Mouse (Mus musculus) stomach, embryonic 16.5 days (tissue): ENCODE results near the gene Mybbp1a. TPM values are rescaled to one million over a fixed set of nuclear protein-coding genes. Genes with fewer than 3 reads are reported as not detected.

Source experiments
- ATAC-seq: fragments of 200-750 bp; cut with Nextera tagmentation; 2 replicates; pipeline ENCODE4 v1.8.0; 2017; ENCODE audit warnings: moderate number of reproducible peaks, moderate TSS enrichment; ENCODE audit not compliant: insufficient read depth, low FRiP score
- H3K27ac ChIP-seq: fragments of 300-500 bp; sonication (generic); 2 replicates; pipeline ENCODE4 v1.5.1; 2014; ENCODE audit warnings: low read length
- H3K27me3 ChIP-seq: fragments of 300-500 bp; sonication (generic); 2 replicates; pipeline ENCODE4 v1.6.1; 2014; ENCODE audit warnings: low read length, control low read depth, mixed read lengths; ENCODE audit not compliant: control insufficient read depth, insufficient read depth
- H3K36me3 ChIP-seq: fragments of 300-500 bp; sonication (generic); 2 replicates; pipeline ENCODE4 v1.6.1; 2014; ENCODE audit warnings: low read length; ENCODE audit not compliant: control insufficient read depth, insufficient read depth
- H3K4me1 ChIP-seq: fragments of 300-500 bp; sonication (generic); 2 replicates; pipeline ENCODE4 v1.6.1; 2014; ENCODE audit warnings: low read length, control low read depth, mixed read lengths; ENCODE audit not compliant: control insufficient read depth, insufficient read depth
- H3K4me2 ChIP-seq: fragments of 300-500 bp; sonication (generic); 2 replicates; pipeline ENCODE4 v1.6.1; 2014; ENCODE audit warnings: low read depth, low read length, mixed read lengths
- H3K4me3 ChIP-seq: fragments of 300-500 bp; sonication (generic); replicated peaks from 2 replicates; pipeline ENCODE4 v1.5.1; 2014; ENCODE audit warnings: mild to moderate bottlenecking, low read length
- H3K9ac ChIP-seq: fragments of 300-500 bp; sonication (generic); 2 replicates; pipeline ENCODE4 v1.6.1; 2014; ENCODE audit warnings: low read length
- H3K9me3 ChIP-seq: fragments of 300-500 bp; sonication (generic); replicated peaks from 2 replicates; pipeline ENCODE4 v1.6.1; 2016; ENCODE audit warnings: low read length, control low read depth; ENCODE audit not compliant: control insufficient read depth
- WGBS: fragments of 180-500 bp; shearing (Covaris S2); extraction: QIAGEN DNeasy Blood & Tissue Kit; methylation state at CpG from one replicate; pipeline ENCODE4 v1.1.7; 2014; 5-methylcytosine and 5-hydroxymethylcytosine counted together
- polyA plus RNA-seq: library from polyadenylated mRNA; unstranded; fragments of >200 nt; fragmentation: Nextera tagmentation; extraction: Ambion mirVana; gene quantifications from 2 replicates; pipeline ENCODE4 v1.2.1, GENCODE M21; 2015

Gene Mybbp1a
- polyA plus RNA-seq, 1 experiment from 2014 or later: 117 TPM

DNA sequence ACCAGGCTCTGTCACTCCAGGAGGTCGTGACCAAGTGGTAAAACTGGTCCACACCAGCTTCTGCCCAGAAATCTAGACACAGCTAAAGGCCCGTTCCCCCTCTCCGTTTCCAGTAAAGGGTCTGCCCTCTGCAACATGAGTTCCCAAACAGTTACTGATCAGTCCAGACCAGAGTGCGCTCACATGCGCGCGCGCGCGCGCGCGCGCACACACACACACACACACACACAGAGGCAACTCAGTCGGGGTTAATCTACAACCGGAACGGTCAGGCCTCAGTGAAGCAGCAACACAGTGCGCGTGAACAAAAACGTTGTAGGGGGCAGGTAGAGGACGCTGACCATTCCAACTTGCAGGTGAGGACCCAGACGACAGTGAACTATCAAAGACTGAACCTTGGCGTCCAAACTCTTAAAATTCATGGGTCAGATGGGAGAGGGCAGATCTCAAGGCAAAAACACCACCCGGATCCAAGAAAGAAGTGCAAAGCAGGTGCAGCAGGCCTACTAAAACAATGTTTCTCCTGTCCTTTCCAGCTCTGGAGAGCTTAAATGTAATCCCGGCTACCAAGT lies 30.5 kb upstream of the Mybbp1a start:
- ATAC-seq: no peak
- H3K9ac ChIP-seq: peak overlapping the region; percentile 84
- peaks cover 54% of the 10 kb centered on the region for H3K4me1 ChIP-seq
- H3K9me3 ChIP-seq: no peaks in the 10 kb centered on the region
- H3K27me3 ChIP-seq: no peaks in the 10 kb centered on the region
- H3K36me3 ChIP-seq: no peaks in the 10 kb centered on the region
- peak overlapping the region; percentile 95 for H3K4me2 ChIP-seq
- H3K27ac ChIP-seq: peak overlapping the region; percentile 87
- peak overlapping the region; percentile 82 for H3K4me3 ChIP-seq
- 3% methylated on average over 25 of the region's 25 CpGs for WGBS

DNA sequence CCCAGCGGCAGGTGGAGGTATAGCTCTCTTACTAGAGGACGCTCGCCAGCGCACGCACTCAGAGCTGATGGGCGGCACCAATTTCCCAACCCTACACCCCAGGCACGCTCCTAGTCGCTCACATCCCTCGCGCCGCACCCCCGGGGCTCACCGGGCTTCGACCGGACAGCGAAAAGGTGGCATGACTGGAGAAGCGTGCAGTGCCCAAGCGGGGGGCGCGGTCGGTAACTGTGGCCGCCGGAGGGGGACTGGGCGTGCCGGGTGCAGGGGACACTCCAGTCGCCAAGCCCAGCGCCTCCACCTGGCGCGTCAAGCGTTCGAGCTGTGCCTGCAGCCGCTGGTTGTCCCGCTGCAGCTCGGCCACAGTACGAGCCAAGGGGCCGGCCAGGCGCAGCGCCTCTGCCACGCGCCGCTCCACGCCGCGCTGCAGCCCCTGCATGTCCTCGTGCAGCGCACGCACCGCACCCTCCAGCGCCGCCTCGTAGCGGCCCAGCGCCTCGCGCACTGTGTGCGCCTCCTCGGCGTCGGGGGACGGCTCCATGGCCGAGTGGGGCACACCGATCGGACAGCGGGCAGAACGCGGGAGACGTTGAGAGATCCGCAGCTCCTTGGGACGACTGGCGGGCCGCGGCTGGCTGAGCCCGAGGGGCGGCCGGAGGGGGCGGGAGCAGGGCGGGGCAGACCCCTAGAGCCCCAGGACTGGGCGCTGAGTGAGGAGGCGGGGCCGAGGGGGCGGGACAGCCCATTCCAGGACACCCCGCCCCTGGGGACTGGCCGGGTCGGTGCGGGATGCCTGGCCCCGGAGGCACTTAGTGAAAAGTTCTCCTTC lies 29.8 kb upstream of the Mybbp1a start, which contains the start of gene Smtnl2:
Smtnl2 (minus strand) TSS at position 621 of the 829 bp plus-strand sequence.
- under 1% methylated on average over 85 of the region's 86 CpGs for WGBS
- ATAC-seq: peak; percentile 95
- peak within 1 kb of the TSS; percentile 95 for H3K4me2 ChIP-seq
- no peaks in the 10 kb centered on the region for H3K27me3 ChIP-seq
- H3K4me3 ChIP-seq: peak within 1 kb of the TSS; percentile 82
- H3K9me3 ChIP-seq: no peaks in the 10 kb centered on the region
- H3K36me3 ChIP-seq: no peaks in the 10 kb centered on the region
- peak within 1 kb of the TSS; percentile 84 for H3K9ac ChIP-seq
- H3K4me1 ChIP-seq: peaks cover 49% of the 10 kb centered on the region
- peak within 1 kb of the TSS; percentile 87 for H3K27ac ChIP-seq

DNA sequence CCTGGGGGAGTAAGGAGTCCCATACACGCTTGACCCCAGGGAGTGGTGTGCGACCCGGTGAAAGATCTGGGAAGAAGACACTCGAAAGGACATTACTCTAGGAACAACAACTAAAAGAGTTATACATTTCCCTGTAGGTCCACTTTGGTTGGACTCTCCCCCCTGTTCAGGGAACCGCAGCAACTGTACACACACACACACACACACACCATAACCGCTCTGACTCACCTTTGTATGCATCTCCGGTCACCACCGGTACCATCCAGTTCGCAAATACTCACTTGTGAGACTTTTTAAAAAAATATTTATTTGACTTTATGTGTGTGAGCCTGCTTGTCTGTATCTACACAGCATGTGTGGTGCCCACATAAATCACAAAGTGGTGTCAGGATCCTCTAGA lies 29.2 kb upstream of the Mybbp1a start:
- Histone ChIP-seq H3K27me3 (no peaks in the 10 kb centered on the region), H3K27ac (0 out of 2 replicates have a peak overlapping the region, but pooled peaks have one; percentile 2), H3K9ac (peak overlapping the region; percentile 84), H3K36me3 (no peaks in the 10 kb centered on the region), H3K9me3 (no peaks in the 10 kb centered on the region), H3K4me1 (peaks cover 44% of the 10 kb centered on the region), H3K4me3 (peak overlapping the region; percentile 82), H3K4me2 (peak overlapping the region; percentile 95)
- ATAC-seq: 0 out of 2 replicates have a peak, but pooled peaks have one; percentile 0
- WGBS: 17% methylated on average over 9 of the region's 9 CpGs

DNA sequence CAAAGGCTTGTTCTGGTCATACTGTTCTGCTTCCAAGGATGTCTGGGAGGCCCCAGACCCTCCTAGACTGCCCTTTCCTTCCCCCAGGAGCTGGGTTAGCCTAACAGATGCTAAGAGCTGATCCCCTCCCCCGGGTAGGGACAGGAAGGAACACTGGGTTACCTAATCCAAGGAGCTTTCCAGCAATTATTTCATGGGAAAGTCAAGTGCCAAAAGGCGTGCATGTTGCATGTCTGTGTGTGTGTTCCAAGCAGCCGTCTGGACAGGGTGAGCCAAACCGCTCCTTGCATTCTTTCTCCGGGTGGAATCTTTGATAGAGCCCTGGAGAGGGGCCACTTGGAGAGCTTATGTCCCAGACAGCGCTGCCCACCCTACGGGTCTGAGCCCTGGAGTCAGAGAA lies 28.1 kb upstream of the Mybbp1a start:
- H3K27me3 ChIP-seq: no peaks in the 10 kb centered on the region
- no peaks in the 10 kb centered on the region for H3K36me3 ChIP-seq
- H3K9me3 ChIP-seq: no peaks in the 10 kb centered on the region
- WGBS: 68% methylated on average over 7 of the region's 7 CpGs
- H3K27ac ChIP-seq: no peak overlapping the region
- no peak overlapping the region for H3K4me2 ChIP-seq
- ATAC-seq: no peak
- no peak overlapping the region for H3K9ac ChIP-seq
- peaks cover 34% of the 10 kb centered on the region for H3K4me1 ChIP-seq
- no peak overlapping the region for H3K4me3 ChIP-seq

DNA sequence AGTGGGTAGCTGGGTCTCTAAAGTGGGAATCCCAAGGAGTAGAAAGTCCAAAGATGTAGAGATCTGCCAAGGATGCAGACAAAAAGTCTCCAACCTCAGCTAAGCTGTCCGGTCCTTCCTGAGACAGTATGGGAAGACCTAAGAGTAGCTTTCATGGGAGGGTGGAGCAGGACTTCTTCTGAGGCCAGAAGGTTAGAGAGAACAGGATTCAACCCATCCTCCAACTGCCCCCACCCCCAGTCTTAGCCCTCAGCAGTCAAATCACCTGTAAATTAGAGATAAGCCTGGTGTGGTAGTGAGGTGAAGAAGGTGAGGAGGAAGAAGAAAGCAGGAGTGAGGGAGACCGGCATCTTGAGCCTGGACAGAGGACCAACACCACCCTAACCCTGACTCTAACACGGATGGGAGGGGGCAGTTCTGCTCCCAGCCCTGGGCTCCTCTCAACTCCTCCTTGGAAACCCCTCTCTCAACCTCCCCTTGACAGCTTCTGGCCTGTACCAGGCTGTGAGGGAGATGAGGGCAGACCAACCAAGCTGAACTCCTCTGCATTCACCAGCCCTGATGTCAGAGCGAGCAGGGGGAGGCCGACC lies 27.5 kb upstream of the Mybbp1a start:
- Histone ChIP-seq H3K36me3 (no peaks in the 10 kb centered on the region), H3K27me3 (no peaks in the 10 kb centered on the region), H3K27ac (no peak overlapping the region), H3K9me3 (no peaks in the 10 kb centered on the region), H3K4me1 (peaks cover 28% of the 10 kb centered on the region), H3K4me2 (no peak overlapping the region), H3K4me3 (no peak overlapping the region), H3K9ac (no peak overlapping the region)
- 57% methylated on average over 5 of the region's 5 CpGs for WGBS
- ATAC-seq: no peak

DNA sequence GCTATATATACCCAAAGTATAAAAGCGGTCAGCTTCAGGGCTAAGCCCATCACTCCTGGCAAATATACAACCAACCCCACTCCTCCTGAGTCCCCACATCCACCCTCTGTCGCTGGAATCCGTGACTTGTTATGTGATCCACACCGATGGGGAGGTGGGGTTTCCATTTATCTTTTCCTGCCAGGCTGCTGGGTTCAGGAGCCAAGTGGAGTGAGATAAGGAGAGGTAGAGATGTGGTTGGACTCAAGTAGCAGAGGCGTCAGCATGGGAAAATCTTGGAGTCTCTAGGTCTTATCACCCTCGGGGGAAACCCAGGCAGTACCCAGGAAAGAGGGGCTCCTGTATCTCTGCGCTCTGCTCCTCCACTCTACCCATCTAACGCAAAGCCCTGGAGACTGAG lies 26.0 kb upstream of the Mybbp1a start:
- no peak overlapping the region for H3K4me3 ChIP-seq
- ATAC-seq: no peak
- H3K4me1 ChIP-seq: peaks cover 13% of the 10 kb centered on the region
- no peaks in the 10 kb centered on the region for H3K27me3 ChIP-seq
- 57% methylated on average over 8 of the region's 8 CpGs for WGBS
- H3K9me3 ChIP-seq: no peaks in the 10 kb centered on the region
- H3K36me3 ChIP-seq: no peaks in the 10 kb centered on the region
- no peak overlapping the region for H3K4me2 ChIP-seq
- no peak overlapping the region for H3K27ac ChIP-seq
- H3K9ac ChIP-seq: no peak overlapping the region

DNA sequence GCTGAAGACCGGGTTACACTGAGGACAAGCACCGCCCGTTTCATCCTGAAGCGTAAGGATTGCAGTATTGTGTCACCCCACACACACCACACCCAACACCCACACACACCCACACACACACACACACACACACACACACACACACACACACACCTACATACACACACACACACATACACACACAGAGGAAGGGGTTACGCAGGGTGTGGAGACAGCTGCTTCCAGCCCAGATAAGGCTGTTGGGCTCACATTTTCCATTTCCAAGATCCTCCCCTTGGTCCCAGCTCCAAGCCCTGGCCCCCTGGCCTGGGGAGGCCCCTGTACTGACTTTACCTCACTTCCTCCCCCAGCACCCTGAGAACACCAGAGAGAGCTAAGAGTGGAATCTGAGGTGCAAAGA lies 24.5 kb upstream of the Mybbp1a start:
- Histone ChIP-seq H3K9me3 (no peaks in the 10 kb centered on the region), H3K27me3 (no peaks in the 10 kb centered on the region), H3K27ac (no peak overlapping the region), H3K9ac (no peak overlapping the region), H3K4me1 (peaks cover 13% of the 10 kb centered on the region), H3K36me3 (no peaks in the 10 kb centered on the region), H3K4me2 (no peak overlapping the region), H3K4me3 (no peak overlapping the region)
- no peak for ATAC-seq
- WGBS: 71% methylated on average over 5 of the region's 5 CpGs

DNA sequence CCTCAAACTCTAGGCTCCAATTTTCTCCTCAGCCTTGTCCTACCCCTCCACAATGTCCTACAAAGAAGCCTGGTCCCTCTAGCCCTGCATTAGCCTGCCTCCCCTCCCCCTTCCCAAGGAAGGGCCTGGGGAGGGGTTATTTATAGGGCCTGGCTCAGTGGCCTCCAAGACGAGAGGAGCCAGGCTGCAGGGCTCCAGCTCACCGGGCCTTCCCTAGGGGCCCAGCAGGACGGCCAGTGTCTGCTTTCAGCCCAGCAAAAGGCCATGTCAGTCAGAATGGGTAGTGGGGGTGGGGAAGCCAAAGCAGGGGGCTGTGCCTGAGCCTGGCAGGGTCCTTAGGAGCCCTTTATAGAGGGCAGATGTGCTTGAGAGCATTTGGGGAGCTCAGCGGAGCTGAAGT lies 23.8 kb upstream of the Mybbp1a start:
- Histone ChIP-seq H3K4me2 (no peak overlapping the region), H3K27me3 (no peaks in the 10 kb centered on the region), H3K9ac (no peak overlapping the region), H3K4me3 (no peak overlapping the region), H3K27ac (no peak overlapping the region), H3K36me3 (no peaks in the 10 kb centered on the region), H3K4me1 (peaks cover 7% of the 10 kb centered on the region), H3K9me3 (no peaks in the 10 kb centered on the region)
- no peak for ATAC-seq
- 31% methylated on average over 4 of the region's 4 CpGs for WGBS

DNA sequence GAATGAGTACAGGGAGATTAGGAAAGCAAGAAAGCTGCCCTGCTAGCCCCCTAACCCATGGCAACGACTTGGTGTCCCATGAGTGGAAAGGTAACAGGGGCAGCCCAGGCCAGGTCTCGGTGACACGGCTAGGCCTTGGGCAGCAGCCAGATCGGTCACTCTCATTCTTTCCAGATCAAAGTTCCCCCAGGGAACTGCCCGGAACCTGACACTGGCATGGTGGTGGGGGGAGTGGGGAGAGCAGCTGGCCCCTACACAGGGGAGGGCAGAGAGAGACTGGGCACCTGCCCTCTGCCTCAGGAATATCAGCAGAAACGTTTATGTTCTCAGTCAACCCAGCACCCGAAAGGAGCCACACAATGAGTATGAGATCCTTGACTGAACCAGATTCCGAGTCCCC lies 22.9 kb upstream of the Mybbp1a start:
- WGBS: 54% methylated on average over 8 of the region's 8 CpGs
- Histone ChIP-seq H3K9me3 (no peaks in the 10 kb centered on the region), H3K27me3 (no peaks in the 10 kb centered on the region), H3K9ac (no peak overlapping the region), H3K27ac (no peak overlapping the region), H3K4me3 (no peak overlapping the region), H3K4me2 (no peak overlapping the region), H3K4me1 (peaks cover 1% of the 10 kb centered on the region), H3K36me3 (no peaks in the 10 kb centered on the region)
- no peak for ATAC-seq
